Mouse (Mus musculus) adrenal gland, postnatal 36 days (tissue): Measurements from ENCODE around the gene Sp100. TPM values are rescaled to one million over a fixed set of nuclear protein-coding genes. Genes with fewer than 3 reads are reported as not detected.
"Not testable (repeated sequence)": the region's sequence is repeated elsewhere in the genome, so short reads cannot be mapped to it uniquely, and the experiment has no call there.

ENCODE experiments used
- DNase-seq, 2 experiments: peaks; one replicate each; pipeline ENCODE4 v3.0.0; 2021; ENCODE audit warnings: mixed read lengths in 1 of 2
- long read RNA-seq, 2 experiments: library from polyadenylated mRNA; stranded (forward); transcript quantifications; one replicate each; pipeline ENCODE4 v2.0.0; 2021; ENCODE audit warnings: borderline sequencing depth in 2 of 2
- total RNA-seq, 2 experiments: library from RNA; stranded (reverse); gene quantifications; 2 replicates each; pipeline ENCODE4 v1.2.3; 2021

Gene Sp100
- total RNA-seq, result 10 to 100 TPM; 20.2 to 22.5 TPM
- long read RNA-seq, experiment 1, partial matches to known transcripts, result 0 of 4 reads
- long read RNA-seq, experiment 1, other reads (novel, unspliced or antisense), result 0 of 4 reads
- long read RNA-seq, experiment 2, partial matches to known transcripts, result 0 of 2 reads
- long read RNA-seq, experiment 2, other reads (novel, unspliced or antisense), result 2 of 2 reads

- DNase-seq, result peak; percentile 4 to 37
Measured at GRCm38 (mm10) chr1:85649881-85650280, at the start of gene Sp100. Sp100 (plus strand) TSS chr1:85649988.

DNA sequence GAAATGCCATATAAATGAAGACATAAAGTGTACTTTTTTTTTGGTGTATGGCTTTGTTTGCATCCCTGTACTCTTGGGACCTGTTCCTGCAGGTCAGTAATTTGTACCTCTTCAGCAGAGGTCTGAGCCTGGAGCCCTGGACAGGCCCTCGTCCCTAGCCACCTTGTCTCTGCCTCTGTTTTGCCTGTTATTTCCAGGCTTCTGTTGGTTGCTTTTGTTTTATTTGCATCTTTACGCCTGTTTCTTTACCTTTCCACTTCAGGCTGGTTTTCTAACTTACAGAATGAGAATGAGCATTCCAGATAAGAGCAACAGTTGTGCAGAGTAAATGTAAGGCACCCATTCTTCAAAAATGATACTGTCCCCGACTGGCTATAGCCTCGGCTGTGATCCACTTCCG, 49.7 kb upstream of the Sp100 start, which contains the start of gene Sp140:
Gene Sp140, plus strand, starts transcription at position 301 of the 400 bp plus-strand sequence.
- not testable (repeated sequence) for DNase-seq

- peak; percentile 20 to 22 for DNase-seq
Measured at GRCm38 (mm10) chr1:85600794-85601193, 49.0 kb upstream of the Sp100 start.

DNA sequence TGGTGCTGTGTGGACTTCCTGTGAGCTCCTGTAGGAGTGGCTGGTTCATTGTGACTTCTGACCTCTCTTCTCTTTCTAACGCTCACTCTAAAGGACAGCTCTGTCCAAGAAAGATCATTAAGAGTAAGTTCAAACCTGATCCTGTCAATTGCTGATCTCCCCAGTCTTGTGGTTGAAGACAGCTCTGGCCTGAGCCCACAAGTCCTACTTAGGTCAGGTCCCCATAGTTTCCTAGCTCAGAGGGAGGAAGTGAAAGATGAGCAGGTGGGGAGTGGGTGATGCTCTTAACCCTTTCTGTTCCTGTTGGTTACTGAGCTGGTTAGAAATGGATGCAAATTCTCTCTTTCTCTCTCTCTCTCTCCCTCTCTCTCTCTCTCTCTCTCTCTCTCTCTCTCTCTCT, 45.4 kb upstream of the Sp100 start:
- not testable (repeated sequence) for DNase-seq

GRCm38 (mm10) chr1:85608361-85608760, 41.4 kb upstream of the Sp100 start:
- not testable (repeated sequence) for DNase-seq

DNA sequence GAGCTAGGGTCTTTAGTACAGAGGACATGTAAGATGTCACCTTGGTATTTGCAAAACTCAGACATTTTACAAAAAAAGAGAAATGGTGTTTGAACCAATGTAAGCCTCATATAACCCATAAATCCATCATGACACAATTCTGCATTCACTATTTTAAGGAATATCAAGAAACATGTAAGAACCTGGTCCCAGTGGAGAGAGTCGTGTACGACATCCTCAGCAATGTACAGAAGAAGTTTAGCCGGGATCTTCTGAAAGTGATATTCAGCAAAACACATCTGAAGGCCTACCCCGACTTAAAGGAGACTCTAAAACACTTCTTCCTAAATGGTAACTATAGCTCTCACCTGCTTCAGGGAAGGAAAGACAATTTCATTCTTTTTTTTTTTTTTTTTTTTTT, 39.2 kb upstream of the Sp100 start:
- not testable (repeated sequence) for DNase-seq

DNA sequence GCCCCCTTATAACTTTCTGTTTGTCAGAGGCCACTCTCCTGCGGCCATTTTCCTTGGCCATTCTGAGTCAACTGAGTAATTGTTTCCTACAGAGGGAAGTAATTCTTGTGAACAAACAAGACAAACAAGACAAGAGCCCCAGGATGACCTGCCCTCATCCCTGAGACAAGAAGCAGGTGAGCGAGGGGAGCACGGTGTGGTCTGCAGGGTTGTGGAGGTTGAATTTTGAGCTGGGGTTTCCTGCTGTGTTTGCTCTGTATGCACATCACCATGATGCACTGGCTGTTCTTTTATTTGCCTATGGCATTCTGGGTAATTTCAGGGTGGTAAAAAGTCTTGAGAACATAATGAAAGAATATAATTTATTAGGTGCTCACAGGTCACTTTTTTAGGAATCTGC, 34.7 kb upstream of the Sp100 start:
- not testable (repeated sequence) for DNase-seq

DNA sequence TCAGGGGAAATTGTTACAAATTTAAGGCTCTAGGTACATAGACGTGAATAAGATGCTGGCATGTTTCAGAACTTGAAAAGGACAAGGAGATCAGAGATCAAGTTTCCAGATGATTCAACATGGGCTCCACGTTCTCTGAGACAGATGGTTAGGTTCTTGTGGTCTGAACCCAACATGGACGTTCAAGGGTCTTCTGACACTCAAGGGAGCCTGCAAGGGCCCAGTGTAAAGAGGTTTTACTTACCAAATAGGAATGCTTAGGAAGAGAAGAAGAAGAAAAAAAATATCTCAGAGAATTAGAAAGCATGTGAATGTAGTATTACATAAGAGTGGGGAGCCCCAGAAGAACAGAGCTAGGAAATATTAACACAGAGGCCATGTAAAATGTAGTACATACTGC, 34.0 kb upstream of the Sp100 start:
- not testable (repeated sequence) for DNase-seq

- DNase-seq, result not testable (repeated sequence)
Measured at GRCm38 (mm10) chr1:85617161-85617560, 32.6 kb upstream of the Sp100 start.

DNA sequence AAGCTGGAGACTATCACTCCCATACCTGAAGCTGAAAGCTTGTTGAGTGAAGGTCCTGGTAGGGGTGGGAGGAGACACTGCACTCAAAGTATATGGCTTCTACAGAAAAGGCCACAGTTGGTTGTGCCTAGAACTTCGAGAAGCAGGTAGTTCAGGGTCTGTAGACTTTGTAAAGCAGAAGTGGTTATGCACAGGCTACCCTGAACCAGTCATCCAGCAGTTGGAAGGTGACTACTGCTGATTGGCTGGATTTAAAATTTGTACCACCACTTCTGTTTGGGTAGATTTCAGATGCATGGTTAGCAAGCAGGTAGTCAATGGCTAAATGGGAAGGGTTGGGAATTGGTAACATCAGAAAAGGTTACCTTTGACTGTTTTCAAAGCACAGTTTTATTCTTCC, 31.1 kb upstream of the Sp100 start:
- not testable (repeated sequence) for DNase-seq

DNA sequence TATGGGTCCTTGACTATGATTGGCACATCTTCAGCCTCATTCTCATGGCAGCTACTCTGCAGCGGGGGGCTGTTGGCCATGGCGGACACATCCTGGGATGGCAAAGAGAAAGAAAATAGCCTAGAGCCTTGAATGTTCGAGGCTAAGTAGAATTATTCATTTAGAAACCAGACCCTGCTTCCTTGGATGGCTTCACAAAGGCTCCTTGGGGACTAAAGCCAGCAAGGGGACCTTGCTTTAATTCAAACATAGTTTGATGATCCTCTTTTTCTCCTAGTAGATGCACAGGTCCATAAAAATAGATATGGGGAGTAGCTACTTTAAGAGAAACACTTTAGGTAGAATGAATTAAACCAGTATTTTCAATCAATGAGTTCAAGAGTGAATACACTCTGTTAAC, 12.9 kb upstream of the Sp100 start:
- not testable (repeated sequence) for DNase-seq

GRCm38 (mm10) chr1:85638144-85638543, 11.6 kb upstream of the Sp100 start:
- peak in 1 of 2 experiments; percentile 4 for DNase-seq

DNA sequence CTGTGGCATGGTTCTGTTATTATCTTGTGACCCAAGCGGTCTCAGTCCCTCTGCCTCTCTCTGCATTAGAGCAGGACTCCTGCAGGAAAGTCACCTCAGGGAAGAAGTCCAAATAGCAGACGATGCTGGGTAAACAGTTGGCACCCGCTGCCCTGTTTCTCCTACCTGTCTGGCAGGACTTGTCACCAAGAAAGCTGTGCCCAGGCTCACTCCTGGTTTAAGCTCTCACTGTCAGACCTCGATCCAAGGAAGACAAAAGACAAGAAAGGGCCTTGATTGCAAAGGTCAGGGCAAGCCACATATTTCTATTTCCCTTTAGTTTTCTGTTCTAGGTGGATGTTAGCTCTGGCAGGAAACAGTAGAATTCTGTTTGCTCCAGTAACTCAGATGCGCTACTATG, 736 bp downstream of the Sp100 start:
- DNase-seq, result not testable (repeated sequence)

DNA sequence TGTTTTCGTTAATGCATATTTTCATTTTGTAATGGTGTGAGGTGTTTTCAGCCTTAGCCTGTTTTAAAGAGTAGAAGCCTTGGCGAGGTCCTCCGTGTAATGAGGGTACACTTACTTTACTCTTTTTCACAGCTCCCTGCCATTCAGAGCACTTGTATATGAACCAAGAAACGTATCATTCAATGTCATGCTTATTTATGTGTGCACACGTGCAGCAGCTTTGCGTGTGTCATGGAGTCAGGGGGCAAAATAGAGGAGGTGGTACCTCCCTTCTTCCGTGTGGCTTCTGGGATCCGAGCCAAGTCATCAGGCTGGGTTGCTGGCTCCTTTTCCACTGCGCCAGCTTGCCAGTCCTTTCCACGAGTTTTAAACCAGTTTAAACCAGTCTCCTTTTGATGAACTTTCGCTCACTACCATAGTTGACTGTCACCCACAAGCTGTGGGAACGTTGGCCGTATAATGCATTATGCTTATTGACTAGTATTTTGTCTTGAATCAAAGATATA, 2.0 kb downstream of the Sp100 start:
- not testable (repeated sequence) for DNase-seq

GRCm38 (mm10) chr1:85657211-85657610, 7.4 kb downstream of the Sp100 start:
- not testable (repeated sequence) for DNase-seq

- DNase-seq, result no peak
Measured at GRCm38 (mm10) chr1:85664266-85664665, 14.5 kb downstream of the Sp100 start.

DNA sequence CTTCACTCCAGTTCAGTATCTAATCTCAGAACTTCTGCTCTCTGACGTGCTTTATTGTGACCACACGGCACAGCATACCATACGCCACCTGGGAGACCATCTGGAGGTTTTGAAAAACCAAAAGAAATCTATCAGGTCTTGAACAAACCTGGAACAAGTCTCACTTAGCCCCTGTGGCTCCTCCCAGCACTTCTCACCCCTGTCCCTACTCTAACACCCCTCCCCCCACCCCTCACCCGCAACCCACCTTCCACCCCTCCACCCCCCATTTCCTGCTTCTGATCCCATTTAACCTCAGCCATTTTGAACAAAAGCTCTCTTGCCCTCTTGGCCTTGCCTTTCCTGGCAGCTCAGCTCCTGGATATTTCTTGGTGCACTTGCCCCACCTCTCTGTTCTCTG, 30.4 kb downstream of the Sp100 start:
- DNase-seq, result peak in 1 of 2 experiments; percentile 24

DNA sequence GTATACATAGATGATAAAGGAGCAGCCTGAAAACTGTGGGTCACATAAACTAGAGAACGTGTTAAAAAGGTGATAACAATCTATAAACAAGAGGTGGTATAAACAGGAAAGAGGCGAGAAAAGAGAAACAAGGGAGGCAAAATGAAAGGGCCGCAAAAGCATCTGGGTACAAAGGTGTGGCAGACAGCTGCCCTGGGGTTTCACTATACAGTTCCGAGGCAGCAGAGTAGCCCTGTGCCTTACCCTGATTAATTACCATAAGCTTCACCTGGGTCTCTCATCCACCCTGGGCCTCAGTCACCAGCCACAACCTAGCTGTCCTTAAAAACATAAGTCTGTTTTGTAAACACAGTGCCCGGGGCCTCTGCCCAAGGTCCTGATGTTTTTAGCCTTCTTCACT, 36.9 kb downstream of the Sp100 start:
- DNase-seq, result no peak

DNA sequence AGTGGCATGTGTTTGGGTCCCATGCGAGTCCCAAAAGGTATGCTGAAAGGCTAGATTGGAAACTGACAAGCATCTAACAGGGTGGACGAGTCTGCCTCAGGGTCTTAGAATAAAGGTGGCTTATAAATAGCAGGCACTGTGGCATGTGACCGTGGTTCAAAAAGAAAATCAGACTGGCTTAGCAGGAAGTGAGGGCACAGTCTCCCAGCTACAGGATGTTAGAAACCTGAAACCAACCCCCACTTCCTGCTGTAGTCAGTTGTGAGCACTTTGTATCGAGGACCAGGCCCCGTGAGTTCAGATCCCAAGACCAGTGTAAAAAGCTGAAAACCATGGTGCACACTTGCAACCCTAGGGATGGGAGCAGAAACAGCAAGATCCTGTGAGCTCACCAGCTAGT, 37.6 kb downstream of the Sp100 start:
- DNase-seq, result no peak

- no peak for DNase-seq
Measured at GRCm38 (mm10) chr1:85690544-85690943, 40.8 kb downstream of the Sp100 start.

GRCm38 (mm10) chr1:85692281-85692680, 42.5 kb downstream of the Sp100 start:
- peak; percentile 55 to 62 for DNase-seq

DNA sequence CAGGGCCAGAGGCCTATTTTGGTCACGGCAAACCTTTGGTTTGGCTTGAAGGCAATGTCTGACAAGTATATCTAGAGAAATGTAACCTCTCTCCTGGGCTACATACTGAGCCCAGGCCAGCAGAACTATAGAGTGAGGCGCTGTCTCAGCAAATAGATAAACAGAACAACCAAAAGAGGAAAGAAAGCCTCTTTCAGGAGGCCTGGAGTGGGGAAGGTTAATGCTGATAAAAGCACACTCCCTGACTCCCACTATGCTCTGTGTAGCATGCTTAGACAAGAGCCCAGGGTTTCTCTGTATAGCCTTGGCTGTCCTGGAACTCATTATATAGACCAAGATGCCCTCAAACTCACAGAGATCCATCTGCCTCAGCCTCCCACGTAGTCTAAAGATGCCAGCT, 43.5 kb downstream of the Sp100 start:
- no peak for DNase-seq

DNA sequence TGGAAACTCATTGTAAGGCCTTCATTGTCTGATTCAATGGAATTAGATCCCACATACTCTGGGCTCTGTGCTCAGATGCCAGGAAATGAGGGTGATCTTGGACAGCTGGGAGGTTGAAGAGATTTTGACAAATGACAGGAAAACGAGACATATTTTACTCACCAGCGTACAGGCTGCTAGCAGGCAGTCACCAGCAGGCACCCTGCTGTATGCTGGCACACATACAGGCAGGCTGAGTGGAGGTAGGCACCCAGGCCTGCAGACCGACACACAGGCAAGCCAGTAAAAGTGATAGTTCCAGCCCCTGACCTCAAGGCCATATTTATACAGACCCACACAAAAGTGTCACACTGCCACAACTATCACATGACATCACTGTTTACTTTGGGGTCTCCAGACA, 45.9 kb downstream of the Sp100 start:
- no peak for DNase-seq
